Mouse (Mus musculus): Measurements from ENCODE around the gene Nfe2l1. TPM values are rescaled to one million over a fixed set of nuclear protein-coding genes. Genes with fewer than 3 reads are reported as not detected.
"Not testable (repeated sequence)": the region's sequence is repeated elsewhere in the genome, so short reads cannot be mapped to it uniquely, and the experiment has no call there.

The Nfe2l1 gene
- polyA plus RNA-seq, 1 experiment = 106 TPM

DNA sequence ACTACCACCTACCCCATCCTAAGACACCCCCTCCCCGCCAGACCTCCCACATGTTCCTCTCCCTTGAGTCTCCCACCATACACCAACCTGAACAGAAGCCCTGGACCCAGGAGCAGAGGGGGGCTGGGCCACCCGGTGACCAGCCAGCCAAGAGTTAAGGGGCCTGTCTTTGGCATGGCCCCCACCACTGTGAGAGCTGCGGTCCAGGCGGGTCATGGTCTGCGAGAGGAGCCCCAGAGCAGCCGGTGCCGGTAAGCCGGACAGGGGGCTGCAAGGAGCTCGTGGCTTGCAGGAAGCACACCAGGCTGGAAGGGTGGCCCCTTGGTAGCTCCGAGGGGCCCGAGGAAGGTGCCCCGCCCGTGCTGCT, 6.3 kb downstream of the Nfe2l1 start:
- peak overlapping the region; percentile 67 for H3K4me3 ChIP-seq (ENCODE audit: insufficient read depth, low read length)
- TF ChIP-seq POLR2A (IDR thresholded peaks at IDR 0.05; ENCODE audit: borderline replicate concordance, low read depth, low read length) (no peak), CTCF (IDR thresholded peaks at IDR 0.05; ENCODE audit: low read depth, low read length) (no peak)
- peak overlapping the region; percentile 69 for H3K27ac ChIP-seq (ENCODE audit: insufficient read depth, low read depth, low read length)
- H3K4me1 ChIP-seq (ENCODE audit: control insufficient read depth, insufficient read depth, low read length) = peaks cover 54% of the 10 kb centered on the region

DNA sequence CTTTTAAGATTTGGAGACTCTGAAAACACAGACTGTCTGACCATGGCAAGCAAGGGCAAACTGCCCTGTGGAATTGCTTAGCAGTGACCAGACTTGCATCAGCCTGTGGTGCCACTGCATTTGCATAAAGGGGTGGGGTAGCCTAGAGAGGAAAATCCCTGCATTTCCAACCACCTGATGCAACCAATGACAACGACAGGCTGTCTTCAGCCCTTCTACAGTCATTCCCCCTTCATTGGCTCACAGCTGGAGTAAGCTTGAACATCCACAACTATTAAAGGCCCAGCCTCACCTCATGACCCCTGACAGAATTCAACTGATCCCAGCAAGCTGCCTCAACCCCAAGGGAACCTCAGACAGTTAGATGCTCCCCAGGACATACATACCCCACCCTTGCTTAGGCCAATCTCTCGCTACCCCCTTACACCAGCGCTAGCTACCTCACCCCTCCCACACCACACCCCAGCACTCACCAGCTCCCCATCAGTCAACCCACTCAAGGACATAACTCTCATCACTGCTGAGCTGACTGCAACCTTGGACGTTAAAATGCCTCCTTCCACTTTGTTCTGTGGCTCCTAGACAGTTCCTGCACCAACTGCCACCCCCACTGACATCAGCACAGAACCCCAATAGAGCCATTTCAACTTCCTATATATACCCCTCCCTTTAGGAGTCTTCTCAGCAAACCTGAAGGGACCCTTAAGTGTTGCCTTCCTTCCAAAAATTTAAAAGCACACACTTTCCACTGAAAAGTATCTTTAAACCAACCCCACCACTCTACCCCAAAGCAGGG, 6.9 kb downstream of the Nfe2l1 start:
- H3K4me3 ChIP-seq (ENCODE audit: insufficient read depth, low read length) = peak overlapping the region; percentile 67
- H3K4me1 ChIP-seq (ENCODE audit: control insufficient read depth, insufficient read depth, low read length) = peaks cover 53% of the 10 kb centered on the region
- TF ChIP-seq POLR2A (IDR thresholded peaks at IDR 0.05; ENCODE audit: borderline replicate concordance, low read depth, low read length) (no peak), CTCF (IDR thresholded peaks at IDR 0.05; ENCODE audit: low read depth, low read length) (no peak)
- H3K27ac ChIP-seq (ENCODE audit: insufficient read depth, low read depth, low read length) = peak overlapping the region; percentile 69

DNA sequence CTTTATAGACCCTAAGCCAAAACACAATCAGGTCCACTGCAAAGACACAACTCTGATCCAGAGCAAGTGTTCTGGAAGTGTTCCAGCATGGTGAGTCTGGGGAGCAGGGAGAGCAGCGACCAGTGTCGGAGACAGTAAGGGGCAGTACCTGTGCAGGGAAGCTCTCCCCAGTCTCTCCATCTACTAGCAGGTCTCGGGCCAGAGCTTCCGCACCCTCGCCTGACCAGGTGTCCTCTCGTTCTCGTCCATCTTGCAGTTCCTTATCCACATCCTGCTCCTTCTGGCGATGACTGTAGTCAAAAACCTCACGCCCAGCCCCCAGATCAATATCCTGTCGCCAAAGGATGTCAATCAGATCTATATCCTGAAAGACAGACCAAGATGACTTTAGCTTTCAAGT, 7.8 kb downstream of the Nfe2l1 start:
- H3K27ac ChIP-seq (ENCODE audit: insufficient read depth, low read depth, low read length) = peak overlapping the region; percentile 34; the same call in 1 of the 2 replicates
- no peak for TF ChIP-seq POLR2A (IDR thresholded peaks at IDR 0.05; ENCODE audit: borderline replicate concordance, low read depth, low read length)
- TF ChIP-seq CTCF (IDR thresholded peaks at IDR 0.05; ENCODE audit: low read depth, low read length) = no peak
- peaks cover 44% of the 10 kb centered on the region for H3K4me1 ChIP-seq (ENCODE audit: control insufficient read depth, insufficient read depth, low read length)
- H3K4me3 ChIP-seq (ENCODE audit: insufficient read depth, low read length) = peak overlapping the region; percentile 24

DNA sequence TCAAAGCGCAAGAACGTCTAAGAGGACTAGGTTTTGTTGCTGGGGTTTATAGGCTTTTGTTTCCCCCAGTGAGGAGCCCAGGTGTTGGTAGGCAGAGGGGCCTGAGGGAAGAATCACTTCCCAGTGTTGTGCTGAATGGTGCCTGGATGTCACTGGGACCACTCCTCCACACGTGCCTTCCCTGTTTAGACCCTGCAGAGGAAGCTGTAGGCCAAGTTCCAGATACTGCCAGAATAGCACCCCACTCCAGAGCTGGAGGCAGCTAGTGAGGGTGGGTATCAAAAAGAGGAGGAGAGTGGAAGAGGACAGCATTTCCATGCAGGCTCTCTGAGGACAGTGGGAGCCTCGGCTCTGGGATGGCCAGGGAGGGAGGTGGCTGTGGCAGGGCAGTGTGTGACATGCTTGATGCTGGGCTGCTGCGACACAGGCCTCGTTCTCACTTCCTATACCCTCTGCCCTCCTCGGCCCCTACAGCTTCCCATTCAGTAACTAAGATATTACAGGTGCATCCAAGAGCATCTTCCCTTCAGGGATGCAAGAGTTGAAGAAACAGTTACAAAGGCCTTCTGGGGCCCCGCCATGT, 11.5 kb downstream of the Nfe2l1 start:
- TF ChIP-seq POLR2A (IDR thresholded peaks at IDR 0.05; ENCODE audit: borderline replicate concordance, low read depth, low read length) (no peak), CTCF (IDR thresholded peaks at IDR 0.05; ENCODE audit: low read depth, low read length) (no peak)
- Histone ChIP-seq H3K4me3 (ENCODE audit: insufficient read depth, low read length) (no peak overlapping the region), H3K27ac (ENCODE audit: insufficient read depth, low read depth, low read length) (no peak overlapping the region), H3K4me1 (ENCODE audit: control insufficient read depth, insufficient read depth, low read length) (peaks cover 29% of the 10 kb centered on the region)

DNA sequence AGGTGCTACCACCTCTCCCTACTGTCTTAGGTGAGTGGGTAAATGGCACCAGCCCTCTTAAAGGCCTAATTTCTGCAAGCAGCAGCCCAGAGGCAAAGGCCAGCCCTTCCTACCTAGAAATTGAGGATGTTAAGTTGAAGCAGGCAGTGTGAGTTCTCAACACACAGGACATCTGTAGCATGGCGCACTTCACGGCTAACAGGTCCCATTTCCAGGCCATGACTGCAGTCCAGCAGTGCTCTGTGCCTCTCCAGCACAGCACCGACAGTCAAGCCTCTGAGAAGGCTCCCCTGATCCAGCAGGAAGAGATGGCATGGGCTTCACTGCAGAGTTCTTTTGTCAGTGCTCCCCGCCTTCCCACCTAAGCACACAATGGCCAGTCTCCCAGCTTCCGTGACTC, 12.8 kb downstream of the Nfe2l1 start:
- TF ChIP-seq POLR2A (IDR thresholded peaks at IDR 0.05; ENCODE audit: borderline replicate concordance, low read depth, low read length) = no peak
- TF ChIP-seq CTCF (IDR thresholded peaks at IDR 0.05; ENCODE audit: low read depth, low read length) = no peak
- no peak overlapping the region for H3K4me3 ChIP-seq (ENCODE audit: insufficient read depth, low read length)
- H3K27ac ChIP-seq (ENCODE audit: insufficient read depth, low read depth, low read length) = no peak overlapping the region
- peaks cover 24% of the 10 kb centered on the region for H3K4me1 ChIP-seq (ENCODE audit: control insufficient read depth, insufficient read depth, low read length)

GRCm38 (mm10) chr11:96816494-96816893, 13.3 kb downstream of the Nfe2l1 start:
- TF ChIP-seq POLR2A (IDR thresholded peaks at IDR 0.05; ENCODE audit: borderline replicate concordance, low read depth, low read length) = no peak
- H3K4me1 ChIP-seq (ENCODE audit: control insufficient read depth, insufficient read depth, low read length) = peaks cover 19% of the 10 kb centered on the region

GRCm38 (mm10) chr11:96815895-96816294, 13.9 kb downstream of the Nfe2l1 start:
- TF ChIP-seq CTCF (IDR thresholded peaks at IDR 0.05; ENCODE audit: low read depth, low read length) (no peak), POLR2A (IDR thresholded peaks at IDR 0.05; ENCODE audit: borderline replicate concordance, low read depth, low read length) (no peak)
- Histone ChIP-seq H3K4me1 (ENCODE audit: control insufficient read depth, insufficient read depth, low read length) (peaks cover 14% of the 10 kb centered on the region), H3K27ac (ENCODE audit: insufficient read depth, low read depth, low read length) (no peak overlapping the region), H3K4me3 (ENCODE audit: insufficient read depth, low read length) (no peak overlapping the region)

More at GRCm38 (mm10) chr11:96816494-96816893, 13.3 kb downstream of the Nfe2l1 start:
- Histone ChIP-seq H3K4me3 (ENCODE audit: insufficient read depth, low read length) (no peak overlapping the region), H3K27ac (ENCODE audit: insufficient read depth, low read depth, low read length) (no peak overlapping the region)

- H3K4me1 ChIP-seq (ENCODE audit: control insufficient read depth, insufficient read depth, low read length) = no peaks in the 10 kb centered on the region
- TF ChIP-seq CTCF (IDR thresholded peaks at IDR 0.05; ENCODE audit: low read depth, low read length) = no peak
- no peak for TF ChIP-seq POLR2A (IDR thresholded peaks at IDR 0.05; ENCODE audit: borderline replicate concordance, low read depth, low read length)
- no peak overlapping the region for H3K4me3 ChIP-seq (ENCODE audit: insufficient read depth, low read length)
- H3K27ac ChIP-seq (ENCODE audit: insufficient read depth, low read depth, low read length) = no peak overlapping the region
Observed at GRCm38 (mm10) chr11:96814443-96814842, 15.3 kb downstream of the Nfe2l1 start.

DNA sequence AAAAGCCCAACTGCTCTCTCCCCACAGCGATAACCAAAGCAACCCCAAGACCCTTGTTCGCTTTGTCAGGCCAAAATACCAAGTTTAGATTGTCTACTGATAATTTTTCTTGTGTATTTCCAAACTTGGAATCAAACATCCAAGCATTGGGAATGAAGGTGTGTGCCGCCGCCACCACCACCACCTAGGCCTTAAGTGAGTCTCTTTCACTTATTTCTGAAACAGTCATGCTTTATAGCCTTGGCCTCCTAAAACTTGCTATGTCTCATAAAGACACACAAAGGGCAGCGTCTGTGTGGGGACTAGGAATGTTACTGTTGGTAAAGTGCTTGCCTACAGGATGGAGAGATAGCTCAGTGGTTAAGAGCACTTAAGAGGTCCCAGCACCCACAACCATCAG, 15.8 kb downstream of the Nfe2l1 start:
- H3K27ac ChIP-seq (ENCODE audit: insufficient read depth, low read depth, low read length) = no peak overlapping the region
- H3K4me3 ChIP-seq (ENCODE audit: insufficient read depth, low read length) = no peak overlapping the region
- no peaks in the 10 kb centered on the region for H3K4me1 ChIP-seq (ENCODE audit: control insufficient read depth, insufficient read depth, low read length)
- TF ChIP-seq POLR2A (IDR thresholded peaks at IDR 0.05; ENCODE audit: borderline replicate concordance, low read depth, low read length) (no peak), CTCF (IDR thresholded peaks at IDR 0.05; ENCODE audit: low read depth, low read length) (no peak)

DNA sequence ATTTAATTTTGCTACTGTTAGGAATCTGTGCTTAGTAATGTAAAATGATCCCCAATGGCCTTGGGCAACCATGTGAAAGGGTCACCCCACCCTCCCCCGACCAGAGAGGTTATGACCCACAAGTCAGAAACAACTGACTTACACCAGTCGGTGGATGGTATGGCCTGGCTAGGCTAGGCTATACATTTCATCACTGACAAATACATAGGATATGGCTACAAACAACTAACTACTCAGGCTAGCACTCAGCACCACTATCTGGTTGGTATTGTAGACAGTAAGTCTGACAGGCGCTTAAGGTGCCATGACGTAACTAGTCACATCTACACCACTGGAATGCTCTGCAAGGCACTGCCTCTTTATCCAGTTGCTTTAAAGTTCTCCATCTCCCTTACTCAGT, 16.3 kb downstream of the Nfe2l1 start:
- no peaks in the 10 kb centered on the region for H3K4me1 ChIP-seq (ENCODE audit: control insufficient read depth, insufficient read depth, low read length)
- no peak for TF ChIP-seq POLR2A (IDR thresholded peaks at IDR 0.05; ENCODE audit: borderline replicate concordance, low read depth, low read length)
- no peak for TF ChIP-seq CTCF (IDR thresholded peaks at IDR 0.05; ENCODE audit: low read depth, low read length)
- H3K27ac ChIP-seq (ENCODE audit: insufficient read depth, low read depth, low read length) = no peak overlapping the region
- H3K4me3 ChIP-seq (ENCODE audit: insufficient read depth, low read length) = no peak overlapping the region

DNA sequence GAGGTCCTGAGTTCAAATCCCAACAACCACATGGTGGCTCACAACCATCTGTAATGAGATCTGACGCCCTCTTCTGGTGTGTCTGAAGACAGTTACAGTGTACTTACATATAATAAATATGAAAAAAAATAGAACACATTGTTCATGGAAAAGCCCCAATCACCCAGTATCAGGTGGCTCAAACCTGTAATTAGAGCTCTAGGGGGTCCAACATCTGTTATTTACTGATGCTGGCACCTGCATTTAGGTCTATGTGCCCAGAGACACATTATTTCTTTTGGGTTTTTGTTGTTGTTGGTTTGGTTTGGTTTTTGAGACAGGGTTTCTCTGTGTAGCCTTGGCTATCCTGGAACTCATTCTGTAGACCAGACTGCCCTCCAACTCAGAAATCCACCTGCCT, 18.6 kb downstream of the Nfe2l1 start:
- H3K4me1 ChIP-seq (ENCODE audit: control insufficient read depth, insufficient read depth, low read length); H3K27ac ChIP-seq (ENCODE audit: insufficient read depth, low read depth, low read length); H3K4me3 ChIP-seq (ENCODE audit: insufficient read depth, low read length): not testable (repeated sequence)
